Mouse (Mus musculus) ovary, postnatal 14 days (tissue): ENCODE results near the gene Ift46.
"Not testable (repeated sequence)": the region's sequence is repeated elsewhere in the genome, so short reads cannot be mapped to it uniquely, and the experiment has no call there.

Experiments
- DNase-seq: peaks from one replicate; pipeline ENCODE4 v3.0.0; 2022; ENCODE audit warnings: low spot score

Gene Ift46

GRCm38 (mm10) chr9:44735886-44736285 lies 31.8 kb upstream of the Ift46 start:
- no peak for DNase-seq

GRCm38 (mm10) chr9:44736301-44736700 lies 31.4 kb upstream of the Ift46 start:
- DNase-seq, result no peak

GRCm38 (mm10) chr9:44737240-44737949 lies 30.3 kb upstream of the Ift46 start:
- DNase-seq, result peak; percentile 45

GRCm38 (mm10) chr9:44740663-44741192 lies 27.0 kb upstream of the Ift46 start:
- DNase-seq, result no peak

- no peak for DNase-seq
Observed at GRCm38 (mm10) chr9:44745371-44745770, 22.3 kb upstream of the Ift46 start.

GRCm38 (mm10) chr9:44746666-44747065 lies 21.0 kb upstream of the Ift46 start:
- no peak for DNase-seq

GRCm38 (mm10) chr9:44747341-44747740 lies 20.4 kb upstream of the Ift46 start:
- DNase-seq, result no peak

- DNase-seq, result no peak
Observed at GRCm38 (mm10) chr9:44748473-44748872, 19.2 kb upstream of the Ift46 start.

- no peak for DNase-seq
Observed at GRCm38 (mm10) chr9:44760873-44761272, 6.8 kb upstream of the Ift46 start.

GRCm38 (mm10) chr9:44768029-44768394 lies 304 bp downstream of the Ift46 start:
- not testable (repeated sequence) for DNase-seq

GRCm38 (mm10) chr9:44771376-44771775 lies 3.7 kb downstream of the Ift46 start:
- no peak for DNase-seq

GRCm38 (mm10) chr9:44772392-44772749 lies 4.7 kb downstream of the Ift46 start:
- DNase-seq, result no peak

- DNase-seq, result peak; percentile 94
Observed at GRCm38 (mm10) chr9:44772750-44773651, 5.3 kb downstream of the Ift46 start.

- DNase-seq, result no peak
Observed at GRCm38 (mm10) chr9:44792842-44793241, 25.1 kb downstream of the Ift46 start.

- DNase-seq, result no peak
Observed at GRCm38 (mm10) chr9:44798298-44798697, 30.6 kb downstream of the Ift46 start.

GRCm38 (mm10) chr9:44799102-44799957 lies 31.6 kb downstream of the Ift46 start, which contains the start of gene Tmem25:
TSS of gene Tmem25 (minus strand) at chr9:44799307.
- peak; percentile 69 for DNase-seq

GRCm38 (mm10) chr9:44799958-44800324 lies 32.2 kb downstream of the Ift46 start:
- DNase-seq, result no peak

GRCm38 (mm10) chr9:44801669-44802068 lies 34.0 kb downstream of the Ift46 start:
- DNase-seq, result no peak

- no peak for DNase-seq
Observed at GRCm38 (mm10) chr9:44802808-44803450, 35.2 kb downstream of the Ift46 start, which contains the start of gene Ttc36. TSS of gene Ttc36 (minus strand) at chr9:44803072.

- no peak for DNase-seq
Observed at GRCm38 (mm10) chr9:44804678-44805077, 37.0 kb downstream of the Ift46 start.

- DNase-seq, result no peak
Observed at GRCm38 (mm10) chr9:44805536-44805935, 37.8 kb downstream of the Ift46 start.
